Mouse (Mus musculus) MEL-GATA-1-ER (cell line): ENCODE data around the gene Gm20379.

Experiments
- DNase-seq: peaks from one replicate; pipeline ENCODE4 v3.0.0-alpha.2; 2012; ENCODE audit warnings: low read depth; ENCODE audit errors: extremely low read depth

The Gm20379 gene

DNA sequence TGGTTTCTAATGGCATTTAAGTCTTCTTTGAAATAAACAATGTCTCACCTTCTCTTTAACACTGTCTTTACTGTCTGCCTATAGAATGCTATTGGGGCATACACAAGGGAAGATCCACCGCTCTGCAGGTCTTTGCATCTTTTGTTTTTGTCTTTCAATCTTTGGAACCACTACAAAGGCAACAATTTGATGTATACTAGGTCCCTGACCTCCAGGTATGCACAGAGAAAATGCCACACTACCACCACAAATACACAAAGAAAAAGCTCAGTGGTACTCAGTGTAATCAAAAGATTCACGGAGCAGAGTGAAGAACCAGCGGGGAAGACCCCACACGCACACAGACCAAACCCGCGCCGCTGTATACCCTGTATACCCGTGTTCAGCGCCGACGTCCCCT, at the start of gene Gm20379:
Gene Gm20379, plus strand, starts transcription at position 301 of the 400 bp plus-strand sequence.
- DNase-seq, result no peak

DNA sequence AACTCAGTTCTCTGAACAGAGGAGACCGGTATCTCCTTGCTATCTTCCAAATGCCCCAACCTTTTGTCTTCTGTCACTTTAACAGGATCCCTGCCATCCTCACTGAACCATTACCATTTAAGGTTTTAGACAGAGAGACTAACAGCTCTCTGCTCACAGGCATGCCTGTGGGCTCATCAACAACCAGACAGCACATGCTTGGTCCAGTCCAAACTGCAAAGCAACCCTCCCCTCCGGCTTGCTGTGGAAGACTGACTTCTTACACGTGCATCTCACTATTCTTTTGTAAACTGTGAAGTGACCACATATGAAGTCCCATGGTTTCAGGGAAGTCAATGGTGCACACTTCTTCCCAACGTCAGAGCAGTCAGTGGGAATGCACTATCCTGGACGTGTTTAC, 44.5 kb upstream of the Gm20379 start:
- no peak for DNase-seq

DNA sequence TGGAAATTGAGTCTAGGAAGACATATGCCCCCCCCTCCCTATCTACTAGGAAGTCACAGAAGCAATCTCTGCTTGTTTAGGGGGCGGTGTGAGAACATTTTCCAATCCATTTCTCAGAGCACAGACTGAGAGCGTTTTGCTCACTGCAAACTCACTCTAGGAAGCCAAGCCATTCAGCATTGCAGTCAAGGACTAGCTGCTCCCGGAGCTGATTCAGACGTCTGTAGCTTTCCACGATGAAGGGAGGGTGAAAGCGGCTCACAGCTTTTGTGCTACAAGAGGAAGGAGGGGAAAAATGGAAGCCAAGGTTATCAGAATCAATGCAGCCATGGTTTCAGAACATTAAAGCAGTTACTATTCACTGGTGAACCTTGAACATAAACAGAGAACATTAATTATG, 42.2 kb upstream of the Gm20379 start:
- no peak for DNase-seq

DNA sequence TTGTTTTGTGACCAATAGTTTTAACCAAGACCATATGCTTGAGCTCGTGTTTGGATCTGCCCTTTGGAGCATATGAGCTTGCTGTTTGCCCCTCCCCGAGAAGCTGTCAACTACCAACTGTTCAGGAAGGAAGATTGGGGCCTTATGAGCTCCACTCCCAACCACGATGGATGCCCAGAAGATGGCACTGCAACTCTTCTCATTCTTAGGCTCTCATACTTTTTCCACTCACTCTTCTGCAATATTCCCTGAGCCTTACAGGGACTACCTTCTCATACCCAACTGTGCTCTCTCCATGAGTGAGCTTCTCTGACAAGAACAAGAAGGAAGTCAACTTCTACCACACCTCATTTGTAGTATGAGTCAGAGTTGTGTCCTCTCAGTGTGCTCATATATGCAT, 38.7 kb upstream of the Gm20379 start:
- no peak for DNase-seq

DNA sequence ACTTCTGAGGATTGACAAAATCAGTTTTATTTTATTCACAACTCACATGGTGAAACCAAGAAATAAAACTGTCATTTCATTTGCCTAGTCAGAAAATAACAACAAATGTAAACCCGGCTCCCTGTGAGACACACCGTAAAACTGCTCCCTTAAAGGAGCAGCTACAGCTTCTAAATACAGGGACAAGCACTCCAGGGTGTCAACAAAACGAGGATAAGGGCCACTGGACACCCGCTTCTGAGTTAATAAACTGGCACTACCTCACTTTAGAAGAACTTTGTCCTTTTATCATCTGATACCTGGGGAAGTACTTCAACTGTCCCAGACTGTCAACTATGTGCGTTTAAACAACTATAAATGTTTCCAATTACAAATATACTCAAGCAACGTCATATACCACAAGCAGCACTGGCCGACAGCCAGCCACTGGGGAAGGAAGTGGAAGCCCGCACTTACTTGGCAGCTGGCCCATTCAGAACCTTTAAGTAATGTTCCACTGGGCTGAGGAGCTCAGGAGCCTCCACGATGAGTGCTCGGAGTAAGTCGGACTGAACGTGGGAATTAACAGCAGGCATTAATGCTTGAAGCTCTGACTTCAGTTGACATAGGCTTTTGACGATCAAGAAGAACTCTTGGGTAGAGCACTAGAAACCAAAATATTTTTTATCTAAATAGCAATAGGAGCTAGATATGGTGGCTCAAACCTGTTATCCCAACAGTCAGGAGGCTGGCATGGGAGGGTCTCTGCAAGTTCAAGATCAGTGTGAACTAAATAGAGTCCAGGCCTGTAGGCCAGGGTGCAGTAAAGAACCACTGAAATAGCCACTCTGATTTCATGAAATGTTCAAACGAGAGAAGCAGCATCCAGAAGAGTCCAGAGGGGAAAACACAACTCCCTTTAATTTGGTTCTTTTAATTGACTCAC, 31.2 kb upstream of the Gm20379 start:
- peak; percentile 72 for DNase-seq

DNA sequence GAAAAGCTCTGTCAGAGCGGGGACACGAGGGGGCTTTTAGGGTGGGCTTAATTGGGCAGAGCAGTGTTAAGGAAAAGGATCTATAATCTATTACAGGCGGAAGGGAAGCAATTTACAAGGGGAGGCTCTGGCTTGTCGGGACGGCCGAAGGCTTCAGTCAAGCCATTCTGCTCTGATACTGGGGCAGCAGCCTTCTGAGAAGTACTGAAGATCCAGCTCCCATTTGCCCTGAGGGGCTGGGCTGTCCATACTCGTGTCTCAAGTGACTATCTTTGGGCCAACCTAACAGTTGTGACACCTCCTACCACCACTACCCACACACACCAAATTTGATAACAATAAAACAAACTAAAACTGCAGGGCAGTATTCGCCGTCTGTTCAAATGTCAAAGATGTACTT, 30.5 kb upstream of the Gm20379 start:
- DNase-seq, result no peak

DNA sequence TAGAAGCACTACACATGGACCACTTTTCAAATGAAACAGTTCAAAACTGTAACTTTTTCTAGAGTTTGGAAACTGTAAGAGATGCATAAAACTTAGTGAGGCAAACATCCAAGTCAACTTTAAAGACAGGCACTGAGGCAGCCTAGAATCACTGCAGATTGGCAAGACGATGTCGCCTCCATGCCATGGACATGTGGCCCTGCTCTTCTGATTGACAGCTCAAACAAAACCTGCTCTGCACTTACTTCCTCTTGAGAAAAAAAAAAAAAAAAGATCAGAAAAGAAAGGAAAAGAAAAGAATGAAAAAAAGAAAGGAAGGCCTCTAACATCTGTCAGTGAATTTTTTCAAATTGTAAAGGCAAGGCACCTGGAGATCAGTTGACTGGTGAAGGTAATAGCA, 28.8 kb upstream of the Gm20379 start:
- DNase-seq, result no peak

DNA sequence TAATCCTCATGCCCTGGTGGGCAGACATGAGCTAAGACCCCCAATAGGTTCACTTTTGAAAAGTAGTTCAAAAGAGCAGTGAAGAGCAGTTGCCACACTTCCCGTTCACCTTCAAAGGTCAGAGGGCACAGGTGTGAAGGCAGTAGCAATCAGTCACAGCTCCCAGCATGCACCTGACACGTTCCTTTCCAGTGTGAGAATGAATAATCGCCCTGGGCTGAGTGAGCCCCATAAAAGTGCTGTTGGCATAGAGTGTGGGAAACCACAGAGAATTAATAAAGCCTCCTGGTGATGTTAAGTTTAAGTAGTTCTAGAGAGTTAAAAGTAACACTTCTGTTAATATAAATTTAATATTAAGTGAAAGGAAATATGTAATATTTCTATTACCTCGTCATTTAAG, 14.2 kb upstream of the Gm20379 start:
- no peak for DNase-seq

DNA sequence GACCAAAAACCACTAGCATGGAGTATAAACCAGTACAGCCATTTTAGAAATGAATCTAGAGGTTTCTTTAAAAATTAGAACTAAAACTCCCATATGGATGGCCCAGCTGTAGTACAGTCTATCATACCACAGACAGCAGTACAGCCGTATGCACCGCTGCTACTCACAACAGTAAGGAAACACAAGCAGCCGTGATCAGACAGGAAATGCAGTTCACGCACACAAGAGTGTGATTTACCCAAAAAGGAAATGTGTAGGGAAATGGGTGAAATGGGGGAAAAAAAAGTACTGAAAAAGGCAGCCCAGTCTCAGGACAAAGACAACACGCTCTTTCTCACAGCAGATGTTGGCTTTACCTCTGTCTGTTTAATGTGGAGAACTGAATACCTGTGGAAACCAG, 11.9 kb upstream of the Gm20379 start:
- DNase-seq, result no peak

DNA sequence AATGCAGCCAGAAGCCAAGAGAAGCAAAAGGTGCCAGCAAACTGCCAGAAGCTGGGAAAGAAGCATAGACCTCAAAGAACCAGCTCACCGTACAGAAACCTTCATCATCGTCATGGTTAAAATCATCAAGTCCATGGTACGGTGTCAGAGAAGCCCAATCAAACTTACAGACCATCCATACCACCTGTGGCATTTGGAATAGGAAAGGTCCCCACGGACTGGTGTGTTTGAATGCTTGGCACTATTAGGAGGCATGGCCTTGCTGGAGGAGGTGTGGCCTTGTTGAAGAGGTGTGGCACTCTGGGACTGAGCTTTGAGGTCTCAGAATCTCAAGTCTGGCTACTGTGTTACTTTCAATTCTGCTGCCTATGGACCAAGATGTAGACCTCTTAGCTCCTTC, 9.3 kb upstream of the Gm20379 start:
- DNase-seq, result no peak

DNA sequence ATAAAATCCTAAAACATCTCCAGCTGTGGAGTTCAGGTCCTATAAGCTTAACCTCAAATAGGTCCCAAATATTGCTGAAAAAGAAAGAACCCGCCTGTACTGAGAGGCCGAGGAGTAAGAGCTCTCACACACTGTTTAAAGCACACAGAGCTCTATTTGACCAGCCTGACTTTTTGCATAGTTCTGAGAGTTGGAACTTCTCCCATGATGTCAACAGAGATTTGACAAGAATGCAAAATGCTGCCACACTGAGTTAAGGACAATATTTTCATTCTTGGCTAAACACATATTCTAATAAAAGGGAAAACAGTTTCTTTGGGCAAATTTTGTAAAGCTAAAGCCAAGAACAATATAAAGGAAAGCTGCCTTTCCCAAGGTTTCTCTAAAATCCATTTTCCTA, 8.8 kb upstream of the Gm20379 start:
- DNase-seq, result no peak

DNA sequence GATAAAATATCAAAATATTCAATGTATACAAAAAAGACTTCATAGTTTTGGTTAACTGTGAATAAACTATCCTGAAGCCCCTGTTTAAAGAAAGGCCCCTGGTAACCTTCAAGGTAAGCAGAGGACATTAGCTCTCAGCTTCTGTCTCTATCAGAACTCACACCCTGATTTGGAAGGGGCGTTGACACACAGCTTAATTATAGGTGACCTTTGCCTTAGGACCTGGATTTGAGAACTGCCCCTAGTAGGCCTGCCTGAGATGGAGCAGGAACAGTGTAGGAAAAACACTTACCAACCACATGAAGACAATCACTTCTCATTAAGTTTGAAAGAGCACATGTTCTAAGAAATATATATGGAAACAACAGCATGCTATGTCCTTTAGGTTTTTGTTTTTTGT, 6.3 kb upstream of the Gm20379 start:
- no peak for DNase-seq

DNA sequence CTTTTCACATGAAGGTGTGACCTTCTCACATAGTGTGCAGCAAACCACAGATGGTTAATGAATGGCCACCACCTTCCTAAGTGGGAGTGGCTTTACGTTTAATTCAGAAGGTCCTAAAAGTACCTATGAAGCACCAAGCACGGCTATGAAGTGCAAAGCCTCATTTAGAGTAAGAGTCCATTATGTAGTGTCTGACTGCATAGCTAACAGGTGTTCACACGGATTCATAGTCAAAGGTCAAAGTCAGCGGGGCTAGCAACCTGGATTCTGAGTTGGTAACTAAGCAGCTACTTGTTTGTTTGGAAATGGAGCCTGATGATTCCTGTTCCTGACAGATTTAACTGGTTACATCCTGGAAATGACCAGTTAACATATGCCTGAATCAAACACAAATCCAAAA, 4.0 kb upstream of the Gm20379 start:
- DNase-seq, result no peak

DNA sequence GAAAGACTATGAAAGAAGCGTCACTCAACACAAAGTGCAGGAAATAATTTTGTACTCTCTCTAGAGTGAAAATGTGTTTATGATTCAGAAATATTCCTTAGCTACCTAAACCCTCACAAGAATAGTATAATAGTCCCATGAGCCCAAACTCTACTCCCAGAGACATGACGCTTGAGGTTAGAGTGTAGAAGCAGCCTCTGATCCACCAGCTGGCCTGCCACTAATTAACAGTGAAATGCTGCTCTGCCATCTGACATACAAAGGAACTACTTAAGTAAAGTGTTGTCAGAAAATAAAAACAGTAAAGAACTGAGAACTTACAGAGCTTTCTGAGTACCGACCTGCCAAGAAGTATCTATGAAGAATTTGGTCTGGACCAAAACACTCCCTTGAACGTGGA, 3.3 kb upstream of the Gm20379 start:
- no peak for DNase-seq

DNA sequence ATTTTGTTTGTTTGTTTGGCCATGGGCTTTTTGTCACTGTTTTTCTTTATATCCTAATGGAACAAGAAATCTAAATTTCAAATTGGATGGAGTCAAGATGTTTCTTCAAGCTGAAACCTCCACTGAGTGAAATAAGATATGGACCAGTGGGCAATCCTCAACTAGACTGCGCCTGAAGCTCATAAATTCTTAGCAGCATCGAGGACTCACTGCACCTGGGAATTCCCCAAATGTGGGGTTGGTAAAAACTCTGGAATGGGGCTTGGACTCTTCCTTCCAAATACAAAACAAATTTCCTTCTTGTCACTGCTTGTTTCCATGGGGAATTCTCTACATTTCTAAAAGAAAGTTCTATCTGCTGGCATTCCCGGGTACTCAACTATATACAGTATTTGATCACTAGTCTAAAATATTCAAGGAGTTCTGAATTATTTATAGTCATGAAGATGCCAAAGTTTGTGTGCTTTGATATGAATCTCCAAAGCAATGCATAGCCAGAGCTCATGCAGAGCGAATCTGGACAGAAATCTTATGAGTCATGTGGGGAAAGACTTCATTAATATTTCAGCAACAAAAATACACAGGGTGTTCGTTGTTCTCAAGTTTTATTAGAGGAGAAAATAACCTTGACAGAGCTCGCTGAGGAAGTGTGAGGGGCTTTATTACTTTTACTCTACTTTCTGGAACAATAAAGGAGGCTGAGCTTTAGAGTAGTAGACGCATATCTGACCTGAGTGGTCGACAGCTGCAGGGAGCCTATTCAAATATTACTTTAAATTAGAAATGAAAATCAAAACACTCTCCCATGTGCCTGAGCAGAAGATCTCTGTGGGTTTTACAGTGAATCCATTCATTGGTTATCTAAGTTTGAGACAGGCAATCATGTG, 2.5 kb upstream of the Gm20379 start:
- DNase-seq, result no peak

DNA sequence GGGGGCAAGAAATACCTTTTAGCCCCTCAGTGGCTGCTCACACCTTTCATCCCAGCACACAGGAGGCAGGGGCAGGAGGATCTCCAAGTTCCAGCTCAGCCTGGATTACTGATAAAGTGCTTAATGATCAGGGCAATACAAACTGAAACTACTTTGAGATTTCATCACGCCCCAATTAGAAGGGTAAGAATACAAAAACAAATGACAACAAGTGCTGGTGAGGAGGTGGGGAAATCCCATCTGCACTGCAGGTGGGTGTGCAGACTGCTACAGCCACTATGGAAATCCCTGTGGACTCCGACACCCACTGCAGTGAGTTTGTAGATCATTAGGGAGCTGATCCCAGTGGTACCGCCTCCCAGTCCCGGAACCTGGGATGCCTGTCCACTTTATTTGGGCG, 1.5 kb upstream of the Gm20379 start:
- no peak for DNase-seq

DNA sequence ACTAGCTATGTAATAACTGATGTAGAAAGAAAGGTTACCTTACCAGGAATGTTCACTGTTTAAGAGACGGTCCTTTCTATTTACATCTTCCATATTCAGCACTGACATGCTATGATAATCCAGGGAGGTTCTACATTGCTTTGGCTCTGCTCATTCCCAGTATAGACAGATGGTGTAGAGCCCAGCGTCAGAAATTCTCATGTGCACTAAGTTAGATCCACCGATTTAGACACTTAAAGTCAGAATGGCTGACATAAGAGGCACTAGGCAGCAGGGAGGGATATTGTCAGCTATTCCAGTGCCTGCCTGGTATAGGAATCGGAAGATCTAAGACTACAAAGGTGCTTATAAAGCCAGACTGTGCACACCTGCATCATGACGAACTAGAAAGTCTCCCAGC, 8.8 kb downstream of the Gm20379 start:
- no peak for DNase-seq

DNA sequence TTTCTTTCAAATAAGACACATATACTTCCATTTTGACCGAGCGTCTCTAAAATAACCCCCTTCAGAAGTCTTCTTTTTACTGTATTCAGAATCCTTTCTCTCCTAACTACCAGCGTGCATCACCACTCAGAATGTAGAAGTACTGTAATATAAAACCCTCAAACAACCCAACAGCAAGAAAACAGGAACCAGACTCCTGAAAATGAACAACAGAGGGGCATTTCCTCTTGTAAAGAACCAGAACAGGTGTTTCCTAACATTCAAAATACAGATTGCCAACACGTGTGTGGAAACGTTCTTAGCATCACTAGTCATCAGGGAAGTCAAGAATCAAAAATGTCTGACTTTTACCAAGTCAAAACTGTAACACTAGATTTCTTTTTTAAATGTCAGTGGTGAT, 15.0 kb downstream of the Gm20379 start:
- no peak for DNase-seq

DNA sequence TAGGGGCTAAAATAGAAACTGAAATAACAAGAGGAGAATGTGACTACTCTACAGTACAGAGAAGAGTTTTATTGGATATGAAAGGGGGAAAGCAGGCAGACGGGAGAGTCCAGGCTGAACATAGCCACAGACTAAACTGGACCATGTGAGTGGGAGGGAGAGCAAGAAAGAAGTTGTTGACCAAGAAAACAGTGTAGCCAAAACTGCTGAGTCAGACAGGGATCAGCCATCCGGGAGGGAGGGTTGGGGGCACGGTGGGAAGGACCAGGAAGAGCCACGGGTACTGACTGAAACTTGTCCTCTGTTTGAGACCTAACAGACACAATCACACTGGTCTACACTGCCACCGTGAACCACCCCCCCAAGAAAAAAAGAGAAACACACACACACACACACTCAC, 20.2 kb downstream of the Gm20379 start:
- DNase-seq, result no peak

DNA sequence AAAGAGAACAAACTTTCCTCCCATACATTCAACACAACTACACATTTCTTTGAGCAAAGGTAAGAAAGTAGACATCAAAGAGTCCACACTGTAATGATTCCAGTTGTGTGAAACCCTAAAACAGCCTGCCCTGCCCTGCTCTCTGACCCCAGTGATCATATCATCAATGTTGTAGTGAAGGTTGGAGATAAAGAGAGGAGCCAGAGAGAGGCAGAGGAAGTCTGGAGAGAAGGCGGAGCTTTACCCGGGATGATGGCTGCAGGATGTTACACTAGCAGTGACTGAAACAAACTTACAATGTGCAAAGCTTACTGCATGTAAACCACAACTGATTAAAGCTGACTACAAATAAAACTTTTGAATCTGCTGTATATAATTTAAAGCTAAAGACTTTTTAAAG, 22.2 kb downstream of the Gm20379 start:
- DNase-seq, result no peak

DNA sequence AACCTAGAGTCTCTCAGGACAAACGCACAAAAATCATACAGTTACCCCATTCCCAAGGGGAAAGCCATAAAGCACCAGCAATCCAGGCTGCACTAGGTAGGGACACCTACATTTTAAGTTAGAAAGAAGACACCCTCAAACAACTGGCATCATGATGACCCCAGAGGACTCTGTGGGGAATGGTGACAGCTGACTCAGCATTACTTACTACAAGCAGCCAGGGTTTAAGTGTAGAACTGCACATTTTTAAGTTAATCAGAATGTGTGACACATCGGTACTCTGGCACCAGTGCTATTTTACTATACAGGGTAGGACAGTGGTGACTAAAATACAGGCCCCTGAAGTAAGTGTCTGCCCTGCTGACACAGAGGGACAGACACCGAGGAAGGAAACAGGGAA, 24.8 kb downstream of the Gm20379 start:
- no peak for DNase-seq

DNA sequence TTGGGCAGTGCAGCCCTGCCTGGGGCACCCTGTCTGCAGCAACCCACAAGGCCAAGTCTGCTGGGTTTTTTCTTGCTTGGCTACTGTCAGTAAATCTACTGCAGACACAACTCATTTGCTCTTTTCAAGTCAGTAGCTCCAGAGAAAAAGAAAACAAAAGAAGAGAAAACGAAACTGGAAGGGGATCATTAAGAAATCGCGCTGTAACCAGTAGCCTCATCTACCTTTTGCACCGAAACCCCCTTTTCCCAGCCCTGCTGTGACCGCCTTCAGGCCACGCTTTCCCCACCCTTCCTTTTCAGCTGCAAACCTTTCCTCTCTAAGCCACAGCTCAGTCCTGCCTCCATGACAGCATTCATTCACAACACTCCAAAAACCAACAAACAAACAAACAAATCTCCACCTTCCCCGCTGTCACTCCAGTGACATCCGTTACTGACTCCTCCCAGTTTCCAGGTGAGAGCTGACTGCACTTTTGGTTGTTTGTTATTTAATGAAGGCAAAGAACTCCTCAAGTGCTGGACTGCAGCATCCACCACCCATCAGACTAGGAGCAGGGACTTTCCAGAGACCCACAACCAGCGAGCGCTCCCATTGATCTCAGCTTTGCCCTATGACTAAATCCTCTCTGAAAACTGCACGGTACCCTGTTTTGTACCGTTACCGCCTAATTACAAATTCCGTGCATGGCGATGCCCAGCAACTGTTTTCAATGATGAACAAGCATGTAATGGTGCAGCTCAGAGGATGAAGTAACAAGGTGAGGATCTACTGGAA, 26.5 kb downstream of the Gm20379 start:
- no peak for DNase-seq
